Mouse (Mus musculus): ENCODE measurements around the gene Cdk12. TPM values are rescaled to one million over a fixed set of nuclear protein-coding genes. Genes with fewer than 3 reads are reported as not detected.

The Cdk12 gene
- polyA plus RNA-seq, 1 experiment from 2014 or later: 10.6 TPM

DNA sequence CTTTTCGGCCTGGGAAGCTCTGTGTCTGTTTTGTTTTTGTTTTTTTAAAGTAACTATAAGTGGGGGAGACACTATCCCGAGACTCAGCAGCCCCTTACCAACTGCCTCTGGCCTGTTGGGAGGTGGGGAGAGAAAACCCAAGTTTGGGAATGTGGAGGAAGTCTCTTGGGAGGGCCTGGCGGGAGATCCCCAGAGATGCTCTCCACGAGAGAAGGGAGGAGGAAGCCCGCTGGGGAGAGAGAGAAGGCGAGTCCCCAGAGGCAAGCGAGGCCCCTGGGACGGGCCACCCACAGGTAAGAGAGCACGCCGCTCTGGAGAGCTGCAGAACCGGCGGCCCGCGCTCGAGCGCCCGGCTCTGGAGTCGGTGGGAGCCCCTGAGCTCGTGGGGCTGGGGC lies 123.9 kb downstream of the Cdk12 start:
- Histone ChIP-seq H3K4me1 (peaks cover 24% of the 10 kb centered on the region), H3K9ac (no peak overlapping the region), H3K4me2 (replicated peaks) (peak overlapping the region; percentile 42; the same call in 1 of the 2 replicates), H3K4me3 (replicated peaks) (peak overlapping the region; percentile 32), H3K9me3 (replicated peaks) (no peaks in the 10 kb centered on the region), H3K27ac (replicated peaks) (no peak overlapping the region), H3K27me3 (peaks cover 99% of the 10 kb centered on the region), H3K36me3 (no peaks in the 10 kb centered on the region)
- WGBS: under 1% methylated on average over 17 of the region's 19 CpGs
- ATAC-seq (ENCODE audit: insufficient number of reproducible peaks, low FRiP score, low TSS enrichment, low read depth): no peak

DNA sequence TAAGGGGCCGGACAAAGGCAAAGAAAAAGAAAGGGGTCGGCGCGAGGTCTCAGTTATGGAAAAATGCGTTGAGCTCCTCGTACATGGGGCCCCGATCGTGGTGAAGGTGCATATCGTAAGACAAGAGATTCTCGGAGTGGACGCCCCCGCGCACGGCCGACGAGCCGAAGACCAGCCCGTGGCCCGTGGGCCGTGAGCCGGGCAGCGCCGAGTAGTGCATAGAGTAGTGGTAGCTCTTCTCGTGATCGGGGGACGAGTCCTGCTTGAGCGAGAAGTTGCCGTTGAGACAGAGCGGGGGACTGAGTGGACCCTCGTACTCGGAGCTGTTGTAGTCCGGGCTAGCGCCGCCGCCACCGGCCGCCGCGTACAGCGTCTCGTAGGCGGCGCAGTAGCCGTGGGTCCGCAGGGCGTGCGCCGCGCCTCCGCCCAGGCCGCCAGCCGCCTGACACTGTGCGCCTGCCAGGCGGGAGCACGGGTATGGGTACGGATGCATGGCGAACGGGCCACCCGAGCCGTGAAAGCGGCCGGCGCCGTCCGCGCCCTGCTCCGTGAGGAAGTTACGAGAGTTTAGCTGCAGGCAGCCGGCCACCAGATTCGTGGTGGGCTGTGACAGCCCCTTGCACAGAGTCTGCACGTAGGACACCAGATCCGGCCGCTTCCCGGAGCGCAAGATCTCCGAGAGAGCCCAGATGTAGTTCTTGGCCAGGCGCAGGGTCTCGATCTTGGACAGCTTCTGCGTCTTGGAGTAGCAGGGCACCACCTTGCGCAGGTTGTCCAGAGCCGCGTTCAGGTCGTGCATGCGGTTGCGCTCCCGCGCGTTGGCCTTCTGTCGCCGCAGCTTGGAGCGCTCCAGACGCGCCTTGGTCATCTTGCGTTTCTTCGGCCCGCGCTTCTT lies 124.5 kb downstream of the Cdk12 start:
- peaks cover 100% of the 10 kb centered on the region for H3K27me3 ChIP-seq
- no peak overlapping the region for H3K9ac ChIP-seq
- H3K4me2 ChIP-seq (replicated peaks): peak overlapping the region; percentile 42
- H3K27ac ChIP-seq (replicated peaks): no peak overlapping the region
- H3K4me1 ChIP-seq: peaks cover 24% of the 10 kb centered on the region
- no peaks in the 10 kb centered on the region for H3K9me3 ChIP-seq (replicated peaks)
- WGBS: 1% methylated on average over 97 of the region's 97 CpGs
- H3K4me3 ChIP-seq (replicated peaks): peak overlapping the region; percentile 32
- H3K36me3 ChIP-seq: no peaks in the 10 kb centered on the region
- no peak for ATAC-seq (ENCODE audit: insufficient number of reproducible peaks, low FRiP score, low TSS enrichment, low read depth)

DNA sequence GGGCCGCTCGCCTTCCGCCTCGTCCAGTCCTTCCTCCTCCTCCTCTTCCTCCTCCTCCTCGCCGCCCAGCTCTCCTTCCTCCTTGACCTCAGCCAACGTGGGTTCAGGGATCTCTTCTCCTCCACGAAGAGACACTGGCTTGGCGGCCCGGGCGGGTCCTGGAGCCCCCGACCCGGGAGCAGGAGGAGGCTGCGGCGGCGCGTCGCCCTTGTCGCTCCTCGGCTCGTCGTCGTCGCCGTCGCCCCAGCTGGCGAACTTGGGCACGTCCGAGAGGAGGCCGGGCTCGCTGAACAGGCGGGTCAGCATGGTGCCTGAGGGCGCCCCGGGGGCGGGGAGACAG lies 125.1 kb downstream of the Cdk12 start:
- Histone ChIP-seq H3K9ac (no peak overlapping the region), H3K36me3 (no peaks in the 10 kb centered on the region), H3K27me3 (peaks cover 100% of the 10 kb centered on the region), H3K4me1 (peaks cover 24% of the 10 kb centered on the region), H3K4me3 (replicated peaks) (peak overlapping the region; percentile 32), H3K9me3 (replicated peaks) (no peaks in the 10 kb centered on the region), H3K27ac (replicated peaks) (no peak overlapping the region), H3K4me2 (replicated peaks) (peak overlapping the region; percentile 42)
- WGBS: under 1% methylated on average over 34 of the region's 35 CpGs
- no peak for ATAC-seq (ENCODE audit: insufficient number of reproducible peaks, low FRiP score, low TSS enrichment, low read depth)

Small RNA genes within 50 kb of the gene (microRNA-seq; reads per million reads assigned to microRNA genes)
- gene Gm27399 (ENCODE audit: borderline number of aligned reads): not detected
- gene Mir5119 (ENCODE audit: borderline number of aligned reads): not detected

Other genes starting within 250 kb of the Cdk12 start
- gene Plxdc1, start 216.6 kb upstream of the Cdk12 start, polyA plus RNA-seq (2015; fragmentation: Nextera tagmentation; extraction: Ambion mirVana): 2.3 TPM in 2 replicates
- 13.0 and 14.7 TPM in 2 replicates for gene Arl5c, start 206.9 kb upstream of the Cdk12 start, polyA plus RNA-seq (2015; fragmentation: Nextera tagmentation; extraction: Ambion mirVana)
- 21.3 and 22.0 TPM in 2 replicates for gene Cacnb1, start 180.0 kb upstream of the Cdk12 start, polyA plus RNA-seq (2015; fragmentation: Nextera tagmentation; extraction: Ambion mirVana)
- 1,021 and 1,069 TPM in 2 replicates for gene Rpl19, start 176.3 kb upstream of the Cdk12 start, polyA plus RNA-seq (2015; fragmentation: Nextera tagmentation; extraction: Ambion mirVana)
- gene Stac2, start 149.6 kb upstream of the Cdk12 start, polyA plus RNA-seq (2015; fragmentation: Nextera tagmentation; extraction: Ambion mirVana): 0.25 and 0.55 TPM in 2 replicates
- 22.0 and 24.0 TPM in 2 replicates for gene Fbxl20, start 52.7 kb upstream of the Cdk12 start, polyA plus RNA-seq (2015; fragmentation: Nextera tagmentation; extraction: Ambion mirVana)
- 57.9 and 59.1 TPM in 2 replicates for gene Med1, start 9.8 kb upstream of the Cdk12 start, polyA plus RNA-seq (2015; fragmentation: Nextera tagmentation; extraction: Ambion mirVana)
- 0.09 TPM in 1 of 2 replicates, not detected in the other for gene Neurod2, start 126.6 kb downstream of the Cdk12 start, polyA plus RNA-seq (2015; fragmentation: Nextera tagmentation; extraction: Ambion mirVana)
- gene Ppp1r1b, start 145.3 kb downstream of the Cdk12 start, polyA plus RNA-seq (2015; fragmentation: Nextera tagmentation; extraction: Ambion mirVana): 3.8 and 7.0 TPM in 2 replicates
- 41.0 and 41.3 TPM in 2 replicates for gene Stard3, start 155.3 kb downstream of the Cdk12 start, polyA plus RNA-seq (2015; fragmentation: Nextera tagmentation; extraction: Ambion mirVana)
- 8.4 and 12.2 TPM in 2 replicates for gene Tcap, start 180.8 kb downstream of the Cdk12 start, polyA plus RNA-seq (2015; fragmentation: Nextera tagmentation; extraction: Ambion mirVana)
- 0.56 and 0.66 TPM in 2 replicates for gene Pnmt, start 183.4 kb downstream of the Cdk12 start, polyA plus RNA-seq (2015; fragmentation: Nextera tagmentation; extraction: Ambion mirVana)
- 13.7 and 16.8 TPM in 2 replicates for gene Pgap3, start 197.4 kb downstream of the Cdk12 start, polyA plus RNA-seq (2015; fragmentation: Nextera tagmentation; extraction: Ambion mirVana)
- gene Erbb2, start 209.4 kb downstream of the Cdk12 start, polyA plus RNA-seq (2015; fragmentation: Nextera tagmentation; extraction: Ambion mirVana): 60.7 and 64.0 TPM in 2 replicates
- 109 and 111 TPM in 2 replicates for gene Mien1, start 235.9 kb downstream of the Cdk12 start, polyA plus RNA-seq (2015; fragmentation: Nextera tagmentation; extraction: Ambion mirVana)
- gene Grb7, start 243.3 kb downstream of the Cdk12 start, polyA plus RNA-seq (2015; fragmentation: Nextera tagmentation; extraction: Ambion mirVana): 16.2 and 22.4 TPM in 2 replicates